Mouse (Mus musculus) liver, embryonic 15.5 days (tissue): Measurements from ENCODE around the gene Lpcat2b. TPM values are rescaled to one million over a fixed set of nuclear protein-coding genes. Genes with fewer than 3 reads are reported as not detected.

ENCODE experiments used
- ATAC-seq: fragments of 200-750 bp; cut with Nextera tagmentation; 2 replicates; pipeline ENCODE4 v1.8.0; 2017; ENCODE audit warnings: moderate number of reproducible peaks, mild to moderate bottlenecking, moderate library complexity; ENCODE audit not compliant: insufficient read depth
- H3K27ac ChIP-seq: fragments of 300-500 bp; sonication (generic); replicated peaks from 2 replicates; pipeline ENCODE4 v1.5.1; 2015; ENCODE audit warnings: mild to moderate bottlenecking, inconsistent platforms
- H3K27me3 ChIP-seq: fragments of 300-500 bp; sonication (generic); 2 replicates; pipeline ENCODE4 v1.6.1; 2015; ENCODE audit warnings: mild to moderate bottlenecking, inconsistent platforms
- H3K36me3 ChIP-seq: fragments of 300-500 bp; sonication (generic); replicated peaks from 2 replicates; pipeline ENCODE4 v1.6.1; 2015; ENCODE audit warnings: moderate library complexity, mild to moderate bottlenecking, inconsistent platforms
- H3K4me1 ChIP-seq: fragments of 300-500 bp; sonication (generic); replicated peaks from 2 replicates; pipeline ENCODE4 v1.6.1; 2015; ENCODE audit warnings: inconsistent platforms
- H3K4me2 ChIP-seq: fragments of 300-500 bp; sonication (generic); 2 replicates; pipeline ENCODE4 v1.6.1; 2015; ENCODE audit warnings: moderate library complexity, mild to moderate bottlenecking, inconsistent platforms
- H3K4me3 ChIP-seq: fragments of 300-500 bp; sonication (generic); replicated peaks from 2 replicates; pipeline ENCODE4 v1.5.1; 2015; ENCODE audit warnings: mild to moderate bottlenecking, inconsistent platforms
- H3K9ac ChIP-seq: fragments of 300-500 bp; sonication (generic); 2 replicates; pipeline ENCODE4 v1.6.1; 2015; ENCODE audit warnings: moderate library complexity, mild to moderate bottlenecking, inconsistent platforms
- H3K9me3 ChIP-seq: fragments of 300-500 bp; sonication (generic); replicated peaks from 2 replicates; pipeline ENCODE4 v1.6.1; 2016; ENCODE audit warnings: inconsistent platforms
- WGBS: fragments of 180-500 bp; shearing (Covaris S2); methylation state at CpG from one replicate; pipeline ENCODE4 v1.1.7; 2015; ENCODE audit warnings: mixed read lengths; ENCODE audit not compliant: insufficient replicate concordance; 5-methylcytosine and 5-hydroxymethylcytosine counted together
- polyA plus RNA-seq: library from polyadenylated mRNA; unstranded; fragments of >200 nt; fragmentation: Nextera tagmentation; extraction: Ambion mirVana; gene quantifications from 2 replicates; pipeline ENCODE4 v1.2.1, GENCODE M21; 2015

Gene Lpcat2b
- polyA plus RNA-seq, 1 experiment from 2014 or later: not detected

DNA sequence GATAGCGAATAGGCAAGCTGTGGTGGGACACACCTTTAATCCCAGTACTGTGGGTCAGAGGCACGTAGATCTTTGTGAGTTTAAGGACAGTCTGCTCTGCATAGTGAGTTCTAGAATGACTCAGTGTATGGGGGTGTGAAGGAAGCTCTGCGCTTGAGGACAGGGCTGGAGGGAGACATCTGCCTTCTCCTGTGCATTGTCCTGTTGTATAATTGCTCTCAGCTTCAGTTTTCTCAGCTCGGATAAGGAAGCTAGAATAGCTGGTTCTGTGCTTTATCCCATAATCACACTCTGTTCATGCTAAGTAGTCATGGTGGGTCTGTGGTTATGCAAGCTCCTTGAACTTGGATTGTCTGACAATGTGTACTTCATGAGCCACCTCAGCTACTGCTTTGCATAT lies 17.4 kb downstream of the Lpcat2b start:
- Histone ChIP-seq H3K4me1 (no peaks in the 10 kb centered on the region), H3K9ac (no peak overlapping the region), H3K36me3 (peaks cover 4% of the 10 kb centered on the region; the same call in 1 of the 2 replicates), H3K27me3 (no peaks in the 10 kb centered on the region), H3K9me3 (no peaks in the 10 kb centered on the region), H3K4me2 (no peak overlapping the region), H3K27ac (no peak overlapping the region), H3K4me3 (no peak overlapping the region)
- WGBS: 77% methylated on average over 4 of the region's 4 CpGs
- ATAC-seq: no peak

DNA sequence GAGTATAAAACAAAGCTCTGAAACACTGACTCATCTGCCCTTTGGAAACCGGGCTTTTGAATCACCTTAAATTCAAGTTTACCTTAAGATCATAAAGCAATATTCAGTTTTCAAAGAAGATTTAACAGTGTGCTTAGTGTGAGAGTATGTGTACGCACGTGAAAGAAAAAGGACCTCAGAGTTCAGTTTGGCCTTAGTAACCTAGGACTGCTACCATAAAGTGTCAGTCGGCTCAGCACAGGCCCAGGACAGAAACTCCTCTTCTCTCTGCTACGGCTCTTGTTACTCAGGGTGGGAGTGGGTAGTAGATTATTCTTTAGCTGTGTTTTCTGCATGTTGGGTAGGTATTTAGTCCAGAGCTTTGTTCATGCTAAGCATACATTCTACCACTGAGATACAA lies 18.3 kb downstream of the Lpcat2b start:
- peaks cover 4% of the 10 kb centered on the region; the same call in 1 of the 2 replicates for H3K36me3 ChIP-seq
- no peaks in the 10 kb centered on the region for H3K9me3 ChIP-seq
- H3K9ac ChIP-seq: no peak overlapping the region
- H3K27me3 ChIP-seq: no peaks in the 10 kb centered on the region
- H3K4me3 ChIP-seq: no peak overlapping the region
- H3K4me1 ChIP-seq: no peaks in the 10 kb centered on the region
- H3K27ac ChIP-seq: no peak overlapping the region
- ATAC-seq: no peak
- no peak overlapping the region for H3K4me2 ChIP-seq
- WGBS: 74% methylated on average over 5 of the region's 5 CpGs

DNA sequence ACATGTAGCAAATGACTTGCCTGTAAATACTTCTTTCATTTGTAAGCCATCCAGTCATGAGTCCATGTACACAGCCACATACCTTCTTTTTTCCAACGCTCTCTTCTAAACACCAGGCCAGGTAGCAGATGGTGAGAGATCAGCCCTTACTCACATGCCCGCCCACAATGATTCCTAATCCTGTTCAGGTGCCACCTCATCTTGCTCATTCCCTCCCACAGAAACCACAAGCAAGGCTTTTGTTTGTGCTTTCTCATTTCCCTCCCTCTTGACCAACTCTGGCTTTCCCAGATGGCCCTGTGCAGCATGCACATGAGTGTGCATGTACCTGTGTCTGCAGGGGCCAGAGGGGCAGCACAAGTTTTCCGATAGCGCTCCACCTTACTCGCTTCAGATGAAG lies 18.9 kb downstream of the Lpcat2b start:
- no peak overlapping the region for H3K9ac ChIP-seq
- H3K27me3 ChIP-seq: no peaks in the 10 kb centered on the region
- ATAC-seq: no peak
- WGBS: 83% methylated on average over 5 of the region's 5 CpGs
- no peaks in the 10 kb centered on the region for H3K4me1 ChIP-seq
- no peak overlapping the region for H3K4me3 ChIP-seq
- no peaks in the 10 kb centered on the region for H3K9me3 ChIP-seq
- H3K36me3 ChIP-seq: peaks cover 4% of the 10 kb centered on the region; the same call in 1 of the 2 replicates
- no peak overlapping the region for H3K4me2 ChIP-seq
- no peak overlapping the region for H3K27ac ChIP-seq

DNA sequence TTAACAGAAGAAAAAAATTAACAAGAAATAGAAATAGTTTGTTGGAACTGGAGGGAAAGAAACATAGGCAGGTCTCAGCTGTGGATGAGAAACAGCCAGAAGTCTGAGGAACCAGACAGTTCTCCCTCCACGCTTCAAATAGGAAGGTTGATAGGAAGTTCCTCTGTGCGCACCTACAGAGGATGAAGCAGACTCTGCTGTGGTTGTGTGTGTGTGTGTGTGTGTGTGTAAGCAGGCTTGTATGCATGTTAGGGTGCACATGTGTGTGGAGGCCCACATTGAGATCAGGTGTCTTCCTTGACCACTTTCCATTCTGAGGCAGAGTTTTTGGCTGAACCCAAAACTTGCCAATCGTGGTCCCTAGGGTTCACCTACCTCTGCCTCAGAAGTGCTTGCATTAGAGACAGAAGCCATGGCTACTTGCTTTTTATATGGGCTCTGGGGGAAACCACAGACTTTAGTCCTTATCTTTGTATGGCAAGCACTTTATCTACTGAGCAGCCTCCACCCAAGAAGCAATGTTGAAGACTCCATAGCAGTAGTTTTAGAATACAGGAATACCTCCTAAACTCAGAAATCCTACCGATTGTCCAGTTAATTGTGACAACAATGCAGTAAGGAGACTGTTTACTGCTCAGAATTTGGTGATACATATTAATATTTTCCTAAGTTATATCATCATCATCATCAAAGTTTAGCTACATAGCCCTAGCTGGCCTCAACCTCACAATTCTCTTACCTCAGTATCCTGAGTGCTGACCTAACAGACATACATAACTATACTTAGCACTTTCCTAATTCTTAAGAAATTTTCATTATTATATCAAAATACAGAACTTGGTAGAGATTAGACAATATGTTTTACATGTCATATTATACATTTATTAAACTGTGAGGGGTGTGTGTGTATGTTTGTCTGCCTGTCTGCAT lies 31.1 kb downstream of the Lpcat2b start:
- peaks cover 18% of the 10 kb centered on the region for H3K4me1 ChIP-seq
- no peak overlapping the region for H3K4me3 ChIP-seq
- no peaks in the 10 kb centered on the region for H3K27me3 ChIP-seq
- no peaks in the 10 kb centered on the region for H3K36me3 ChIP-seq
- WGBS: 35% methylated on average over 4 of the region's 4 CpGs
- no peaks in the 10 kb centered on the region for H3K9me3 ChIP-seq
- peak overlapping the region; percentile 8; the same call in 1 of the 2 replicates for H3K4me2 ChIP-seq
- no peak overlapping the region for H3K9ac ChIP-seq
- ATAC-seq: peak; percentile 88
- peak overlapping the region; percentile 42; the same call in 1 of the 2 replicates for H3K27ac ChIP-seq

DNA sequence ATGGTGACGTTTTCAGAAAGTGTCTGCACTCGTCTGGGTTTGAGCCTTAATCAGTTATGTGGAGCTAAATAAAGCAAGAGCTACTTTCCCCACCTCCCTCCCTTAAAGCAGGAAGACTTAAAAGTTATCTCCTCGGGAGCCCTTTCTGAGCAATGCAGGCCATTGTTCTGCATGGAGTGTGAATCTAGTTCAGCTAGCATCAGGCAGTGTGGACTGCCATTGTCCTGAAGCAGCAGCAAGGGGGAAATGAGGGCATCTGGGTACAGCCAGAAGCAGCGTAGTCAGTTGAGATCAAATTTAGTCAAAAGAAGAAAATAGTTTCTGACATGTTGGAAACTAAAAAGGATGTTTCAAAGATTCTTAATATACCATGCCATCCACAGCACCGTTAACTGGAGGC lies 35.2 kb downstream of the Lpcat2b start:
- ATAC-seq: no peak
- Histone ChIP-seq H3K27ac (no peak overlapping the region), H3K4me3 (no peak overlapping the region), H3K36me3 (no peaks in the 10 kb centered on the region), H3K4me2 (no peak overlapping the region), H3K9ac (no peak overlapping the region), H3K27me3 (no peaks in the 10 kb centered on the region), H3K4me1 (peaks cover 32% of the 10 kb centered on the region), H3K9me3 (no peaks in the 10 kb centered on the region)
- WGBS: 55% methylated on average over 5 of the region's 5 CpGs

DNA sequence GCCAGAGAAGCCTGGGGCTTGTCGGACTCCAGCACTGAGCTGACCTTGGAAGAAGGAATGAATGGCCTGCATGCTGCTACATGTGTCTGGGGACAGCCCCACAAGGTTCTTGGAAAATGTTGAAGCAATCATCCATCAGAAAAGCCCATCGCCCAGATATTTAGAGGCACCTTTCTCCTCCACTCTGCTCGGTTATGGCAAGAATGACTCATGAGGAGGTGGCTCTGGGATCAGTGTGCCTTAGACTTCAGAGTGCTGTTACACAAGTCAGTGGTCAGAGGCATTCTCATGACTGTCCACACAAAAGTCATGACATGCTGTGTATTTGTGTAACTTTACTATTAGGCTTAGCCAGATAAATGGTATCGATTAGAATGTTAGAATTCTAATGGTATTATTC lies 35.7 kb downstream of the Lpcat2b start:
- Histone ChIP-seq H3K4me2 (no peak overlapping the region), H3K36me3 (0 out of 2 replicates have a peak, but pooled peaks cover under 1% of the 10 kb centered on the region), H3K4me1 (peaks cover 33% of the 10 kb centered on the region), H3K9me3 (no peaks in the 10 kb centered on the region), H3K9ac (no peak overlapping the region), H3K27ac (no peak overlapping the region), H3K27me3 (no peaks in the 10 kb centered on the region), H3K4me3 (no peak overlapping the region)
- no peak for ATAC-seq
- WGBS: 72% methylated on average over 4 of the region's 4 CpGs

DNA sequence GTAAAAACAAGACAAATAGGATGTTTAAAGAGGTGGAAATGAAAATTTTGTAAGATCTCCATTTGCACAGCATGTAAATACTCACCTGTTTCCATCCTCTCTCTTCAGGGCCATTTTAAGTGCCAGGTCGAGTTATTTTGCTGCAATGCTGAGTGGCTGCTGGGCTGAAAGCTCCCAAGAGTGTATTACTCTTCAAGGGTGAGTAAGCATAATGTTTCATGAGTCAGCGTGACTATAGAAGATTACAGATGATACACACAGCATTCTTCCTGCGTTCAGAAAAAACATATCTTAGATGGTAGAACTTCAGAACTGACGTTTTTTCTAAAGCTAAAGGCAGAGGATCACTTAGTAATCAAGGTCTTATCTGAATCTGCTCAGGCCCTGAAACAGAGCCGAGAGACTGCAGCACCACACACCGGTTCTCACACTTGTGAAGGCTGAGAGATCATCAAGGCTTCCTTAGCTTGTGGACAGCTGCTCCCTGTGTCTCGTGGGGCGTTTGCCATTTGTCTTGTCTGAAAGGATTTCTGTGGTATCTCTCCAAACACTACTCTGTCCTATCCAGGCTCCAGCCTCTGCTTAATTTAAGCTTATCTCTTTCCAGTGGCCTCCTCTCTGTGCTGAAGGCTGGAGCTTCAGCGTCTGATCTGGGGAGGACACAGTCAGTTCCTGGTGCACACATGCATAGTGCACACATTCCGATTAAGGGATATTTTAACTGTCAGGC lies 39.4 kb downstream of the Lpcat2b start:
- Histone ChIP-seq H3K4me1 (peaks cover 23% of the 10 kb centered on the region), H3K9ac (no peak overlapping the region), H3K4me3 (no peak overlapping the region), H3K9me3 (no peaks in the 10 kb centered on the region), H3K27me3 (no peaks in the 10 kb centered on the region), H3K4me2 (peak overlapping the region; percentile 50), H3K27ac (peak overlapping the region; percentile 92), H3K36me3 (0 out of 2 replicates have a peak, but pooled peaks cover 2% of the 10 kb centered on the region)
- 30% methylated on average over 10 of the region's 10 CpGs for WGBS
- peak; percentile 95 for ATAC-seq

DNA sequence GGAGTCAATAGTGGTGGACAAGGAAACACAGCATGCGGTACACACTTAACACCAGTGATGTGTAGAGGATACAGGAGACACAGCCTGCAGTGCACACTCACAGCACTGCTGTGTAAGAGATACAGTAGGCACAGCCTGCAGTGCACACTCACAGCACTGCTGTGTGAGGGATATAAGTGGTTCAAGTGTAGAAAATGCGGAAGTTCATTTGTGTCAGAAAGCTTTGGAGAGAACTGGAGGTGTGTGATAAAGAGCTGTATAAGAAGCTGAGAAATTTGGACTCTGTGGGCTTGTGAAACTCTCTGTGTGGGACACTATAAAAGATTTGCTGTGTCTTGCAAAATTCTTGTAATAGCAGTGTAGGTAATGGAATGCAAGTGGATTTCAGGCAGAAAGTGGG lies 48.8 kb downstream of the Lpcat2b start:
- WGBS: 61% methylated on average over 2 of the region's 2 CpGs
- no peaks in the 10 kb centered on the region for H3K9me3 ChIP-seq
- H3K27ac ChIP-seq: no peak overlapping the region
- no peak overlapping the region for H3K4me2 ChIP-seq
- H3K4me3 ChIP-seq: no peak overlapping the region
- no peaks in the 10 kb centered on the region for H3K4me1 ChIP-seq
- H3K9ac ChIP-seq: no peak overlapping the region
- ATAC-seq: no peak
- H3K27me3 ChIP-seq: no peaks in the 10 kb centered on the region
- no peaks in the 10 kb centered on the region for H3K36me3 ChIP-seq

Other genes with a start within 250 kb of the Lpcat2b start
- gene Tgfbr3, start 141.9 kb upstream of the Lpcat2b start, polyA plus RNA-seq: 6.0 TPM in 2 replicates
- 0.15 and 0.23 TPM in 2 replicates for gene Brdt, start 100.4 kb upstream of the Lpcat2b start, polyA plus RNA-seq
- 0.09 TPM in 2 replicates for gene Ephx4, start 28.8 kb upstream of the Lpcat2b start, polyA plus RNA-seq
- 1.2 and 1.4 TPM in 2 replicates for gene Btbd8, start 6.4 kb downstream of the Lpcat2b start, polyA plus RNA-seq
- 0.05 TPM in 1 of 2 replicates, not detected in the other for gene Gm42669, start 76.1 kb downstream of the Lpcat2b start, polyA plus RNA-seq
- gene 1700028K03Rik, start 103.2 kb downstream of the Lpcat2b start, polyA plus RNA-seq: 0.02 TPM in 1 of 2 replicates, not detected in the other
- gene Rpap2, start 165.8 kb downstream of the Lpcat2b start, polyA plus RNA-seq: 4.7 and 6.4 TPM in 2 replicates
- gene Glmn, start 166.3 kb downstream of the Lpcat2b start, polyA plus RNA-seq: 5.3 and 5.4 TPM in 2 replicates